ENCODE assay signal across 16 mouse cellular contexts in genomic region chr16:10297696-10298644, GRCm38 (mm10). TPM values are rescaled to one million over a fixed set of nuclear protein-coding genes. Genes with fewer than 3 reads are reported as not detected.
DNase-seq lines count a peak whose midpoint lies in the region; ATAC-seq lines count a peak whose summit lies in the region.
"Had no signal": no experiment of that assay in that cellular context is flagged by ENCODE, and none has a peak within 500 bp of the region (broad histone marks: within the 10 kb centered on the region; RNA-seq: fewer than 3 reads in every experiment).

No protein-coding gene starts in this region.

- no peak overlapping the region for H3K27ac ChIP-seq in hindbrain, embryonic 15.5 days (replicated peaks)
- no peak overlapping the region for H3K27ac ChIP-seq in hindbrain, embryonic 14.5 days
- no peak overlapping the region for H3K27ac ChIP-seq in stomach, embryonic 16.5 days (ENCODE audit: low read length)
- H3K27ac ChIP-seq: embryonic facial prominence, embryonic 12.5 days; heart, embryonic 15.5 days; liver, embryonic 12.5 days; midbrain, embryonic 12.5 days had no signal

- ATAC-seq in hindbrain, embryonic 15.5 days (ENCODE audit: low FRiP score, low read depth) = peak; percentile 63; the same call in 1 of the 2 replicates
- ATAC-seq in hindbrain, embryonic 14.5 days (ENCODE audit: low FRiP score) = no peak
- 0 out of 2 replicates have a peak, but pooled peaks have one; percentile 19 for ATAC-seq in stomach, embryonic 16.5 days (ENCODE audit: insufficient read depth, low FRiP score)
- ATAC-seq: liver, embryonic 12.5 days had no signal

- H3K27me3 ChIP-seq in hindbrain, embryonic 15.5 days = no peaks in the 10 kb centered on the region
- H3K27me3 ChIP-seq in hindbrain, embryonic 14.5 days (ENCODE audit: control insufficient read depth, insufficient read depth, low read length) = no peaks in the 10 kb centered on the region
- no peaks in the 10 kb centered on the region for H3K27me3 ChIP-seq in stomach, embryonic 16.5 days (ENCODE audit: control insufficient read depth, insufficient read depth, low read length)
- H3K27me3 ChIP-seq: embryonic facial prominence, embryonic 12.5 days; heart, embryonic 15.5 days; liver, embryonic 12.5 days; midbrain, embryonic 12.5 days had no signal

- H3K4me1 ChIP-seq in hindbrain, embryonic 15.5 days (replicated peaks) = no peaks in the 10 kb centered on the region
- no peaks in the 10 kb centered on the region for H3K4me1 ChIP-seq in hindbrain, embryonic 14.5 days (replicated peaks; ENCODE audit: control insufficient read depth, insufficient read depth, low read length)
- peaks cover 9% of the 10 kb centered on the region; the same call in 1 of the 2 replicates for H3K4me1 ChIP-seq in stomach, embryonic 16.5 days (ENCODE audit: control insufficient read depth, insufficient read depth, low read length)
- H3K4me1 ChIP-seq: embryonic facial prominence, embryonic 12.5 days; liver, embryonic 12.5 days; midbrain, embryonic 12.5 days had no signal

- H3K4me3 ChIP-seq in hindbrain, embryonic 15.5 days = no peak overlapping the region
- no peak overlapping the region for H3K4me3 ChIP-seq in hindbrain, embryonic 14.5 days (replicated peaks; ENCODE audit: low read length)
- no peak overlapping the region for H3K4me3 ChIP-seq in stomach, embryonic 16.5 days (replicated peaks; ENCODE audit: low read length)
- H3K4me3 ChIP-seq: embryonic facial prominence, embryonic 12.5 days; heart, embryonic 15.5 days; liver, embryonic 12.5 days; midbrain, embryonic 12.5 days had no signal

- no peak overlapping the region for H3K9ac ChIP-seq in hindbrain, embryonic 15.5 days
- no peak overlapping the region for H3K9ac ChIP-seq in hindbrain, embryonic 14.5 days
- H3K9ac ChIP-seq in stomach, embryonic 16.5 days (ENCODE audit: low read length) = no peak overlapping the region
- H3K9ac ChIP-seq: embryonic facial prominence, embryonic 12.5 days; heart, embryonic 15.5 days; liver, embryonic 12.5 days; midbrain, embryonic 12.5 days had no signal

- no peak overlapping the region for H3K4me2 ChIP-seq in hindbrain, embryonic 15.5 days
- no peak overlapping the region for H3K4me2 ChIP-seq in hindbrain, embryonic 14.5 days (replicated peaks)
- no peak overlapping the region for H3K4me2 ChIP-seq in stomach, embryonic 16.5 days (ENCODE audit: low read depth, low read length)
- H3K4me2 ChIP-seq: embryonic facial prominence, embryonic 12.5 days; heart, embryonic 15.5 days; liver, embryonic 12.5 days; midbrain, embryonic 12.5 days had no signal

- no peaks in the 10 kb centered on the region for H3K9me3 ChIP-seq in hindbrain, embryonic 15.5 days
- no peaks in the 10 kb centered on the region for H3K9me3 ChIP-seq in hindbrain, embryonic 14.5 days (ENCODE audit: control insufficient read depth, low read length)
- no peaks in the 10 kb centered on the region for H3K9me3 ChIP-seq in stomach, embryonic 16.5 days (replicated peaks; ENCODE audit: control insufficient read depth, low read length)
- H3K9me3 ChIP-seq: embryonic facial prominence, embryonic 12.5 days; heart, embryonic 15.5 days; liver, embryonic 12.5 days; midbrain, embryonic 12.5 days had no signal

- DNase-seq in cerebellum, postnatal 10 days = peak; percentile 21 to 27
- DNase-seq in cerebellum, postnatal 25 days = no peak
- no peak for DNase-seq in hindbrain, embryonic 14.5 days (ENCODE audit: low spot score)
- peak; percentile 60 for DNase-seq in lung, postnatal 10 days
- no peak for DNase-seq in lung, postnatal 14 days
- DNase-seq in layer of hippocampus, adult 9-11 months = no peak
- DNase-seq: adrenal gland, adult 8-10 months; cerebellum, adult 9-11 months; right cerebral cortex, postnatal 14 days; thymus, adult 2 months had no signal

- H3K36me3 ChIP-seq in hindbrain, embryonic 15.5 days = no peaks in the 10 kb centered on the region
- no peaks in the 10 kb centered on the region for H3K36me3 ChIP-seq in hindbrain, embryonic 14.5 days (replicated peaks; ENCODE audit: control insufficient read depth, insufficient read depth)
- H3K36me3 ChIP-seq in stomach, embryonic 16.5 days (ENCODE audit: control insufficient read depth, insufficient read depth, low read length) = no peaks in the 10 kb centered on the region
- H3K36me3 ChIP-seq: embryonic facial prominence, embryonic 12.5 days; heart, embryonic 15.5 days; liver, embryonic 12.5 days; midbrain, embryonic 12.5 days had no signal

- 82% methylated on average over 10 of the region's 10 CpGs for WGBS in hindbrain, embryonic 15.5 days
- 71% methylated on average over 10 of the region's 10 CpGs for WGBS in hindbrain, embryonic 14.5 days
- 80% methylated on average over 10 of the region's 10 CpGs for WGBS in stomach, embryonic 16.5 days

RNA-seq across cellular contexts. Expression of gene Emp2, which starts 15.8 kb away (rescaled TPM):
- polyA plus RNA-seq in hindbrain, embryonic 15.5 days (2015; fragmentation: Nextera tagmentation; extraction: Ambion mirVana) = 18.3 and 18.8 TPM in 2 replicates
- polyA plus RNA-seq in hindbrain, embryonic 14.5 days (2014; fragmentation: Nextera tagmentation; extraction: Ambion mirVana) = 17.6 and 19.5 TPM in 2 replicates
- polyA plus RNA-seq in stomach, embryonic 16.5 days (2015; fragmentation: Nextera tagmentation; extraction: Ambion mirVana) = 83.5 and 110 TPM in 2 replicates

Comparison
In these comparisons a context has a peak if more than half of its experiments do, and no peak if none do; other contexts are left out.
1. DNase-seq: peak in cerebellum, postnatal 10 days (2 of 2) and lung, postnatal 10 days (single experiment); none in cerebellum, postnatal 25 days (0 of 2), hindbrain, embryonic 14.5 days (single experiment), lung, postnatal 14 days (single experiment) and layer of hippocampus, adult 9-11 months (single experiment).